Comparison of ENCODE assay signal across 16 mouse cellular contexts in genomic region chr16:22398784-22399453, GRCm38 (mm10). TPM values are rescaled to one million over a fixed set of nuclear protein-coding genes. Genes with fewer than 3 reads are reported as not detected.
DNase-seq lines count a peak whose midpoint lies in the region; ATAC-seq and TF ChIP-seq lines count a peak whose summit lies in the region.
"Had no signal": no experiment of that assay in that cellular context is flagged by ENCODE, and none has a peak within 500 bp of the region (broad histone marks: within the 10 kb centered on the region; RNA-seq: fewer than 3 reads in every experiment).

No protein-coding gene starts in this region.

- WGBS in spleen, adult 2 months, result 38% methylated on average over 10 of the region's 10 CpGs
- WGBS in hindbrain, postnatal 0 days, result 90% methylated on average over 10 of the region's 10 CpGs

- peak overlapping the region; percentile 17; the same call in 1 of the 2 replicates for H3K9ac ChIP-seq in MEL (ENCODE audit: control insufficient read depth, low read depth, low read length, poor library complexity, severe bottlenecking)
- H3K9ac ChIP-seq in hindbrain, postnatal 0 days (replicated peaks; ENCODE audit: low read length), result no peak overlapping the region
- H3K9ac ChIP-seq: embryonic facial prominence, embryonic 13.5 days; hindbrain, embryonic 12.5 days; limb, embryonic 15.5 days; lung, embryonic 15.5 days had no signal

- TF ChIP-seq EP300 in MEL (IDR thresholded peaks at IDR 0.05; ENCODE audit: low read depth in 1 of 2, low read length in 2 of 2), result no peak

- 0 out of 2 replicates have a peak overlapping the region, but pooled peaks have one; percentile 0 for H3K27ac ChIP-seq in spleen, adult 2 months (ENCODE audit: insufficient read depth, low read length)
- peak overlapping the region; percentile 11; the same call in 1 of the 2 replicates for H3K27ac ChIP-seq in MEL (ENCODE audit: control insufficient read depth, low read depth, low read length)
- no peak overlapping the region for H3K27ac ChIP-seq in hindbrain, postnatal 0 days
- H3K27ac ChIP-seq: embryonic facial prominence, embryonic 13.5 days; heart, adult 2 months; hindbrain, embryonic 12.5 days; limb, embryonic 15.5 days; lung, embryonic 15.5 days had no signal

- no peaks in the 10 kb centered on the region for H3K36me3 ChIP-seq in spleen, adult 2 months (ENCODE audit: control insufficient read depth, insufficient read depth, low read length)
- peaks cover 0 to 4% of the 10 kb centered on the region in 2 experiments; a peak in 2 of 4 replicates for H3K36me3 ChIP-seq in MEL (ENCODE audit: control insufficient read depth in 1 of 2, insufficient read depth in 2 of 2, low read length in 2 of 2)
- no peaks in the 10 kb centered on the region for H3K36me3 ChIP-seq in splenic B cell, adult 2 months (ENCODE audit: control insufficient read depth, insufficient read depth, low read length, poor library complexity, severe bottlenecking)
- H3K36me3 ChIP-seq in hindbrain, postnatal 0 days (ENCODE audit: insufficient read depth, low read length), result peaks cover 5% of the 10 kb centered on the region; the same call in 1 of the 2 replicates
- H3K36me3 ChIP-seq: hindbrain, embryonic 12.5 days had no signal

- peak; percentile 87 to 90 for ATAC-seq in hematopoietic stem cell, adult 5-6 weeks (replicated peaks in 1 of 2; ENCODE audit: insufficient read depth in 1 of 2, low FRiP score in 2 of 2, low TSS enrichment in 1 of 2, low read depth in 1 of 2, poor library complexity in 2 of 2, severe bottlenecking in 2 of 2)
- no peak for ATAC-seq in hindbrain, postnatal 0 days
- ATAC-seq: midbrain, embryonic 16.5 days had no signal

- H3K4me1 ChIP-seq in spleen, adult 2 months (ENCODE audit: control insufficient read depth, insufficient read depth, insufficient read length), result no peaks in the 10 kb centered on the region; the same call in 1 of the 2 replicates
- no peaks in the 10 kb centered on the region; a peak in 2 of 4 replicates for H3K4me1 ChIP-seq in MEL (ENCODE audit: control insufficient read depth in 1 of 2, insufficient read depth in 2 of 2, low read length in 2 of 2)
- H3K4me1 ChIP-seq in hindbrain, postnatal 0 days (ENCODE audit: insufficient read depth, low read length), result no peaks in the 10 kb centered on the region
- H3K4me1 ChIP-seq: embryonic facial prominence, embryonic 13.5 days; hindbrain, embryonic 12.5 days; limb, embryonic 15.5 days; lung, embryonic 15.5 days had no signal

- no peaks in the 10 kb centered on the region for H3K79me2 ChIP-seq in MEL (ENCODE audit: control insufficient read depth, insufficient read depth, low read length, poor library complexity)

- no peaks in the 10 kb centered on the region for H3K9me3 ChIP-seq in MEL (replicated peaks; ENCODE audit: insufficient read depth, low read length)
- H3K9me3 ChIP-seq in hindbrain, postnatal 0 days (ENCODE audit: low read length), result no peaks in the 10 kb centered on the region
- H3K9me3 ChIP-seq: embryonic facial prominence, embryonic 13.5 days; hindbrain, embryonic 12.5 days; limb, embryonic 15.5 days; lung, embryonic 15.5 days; megakaryocyte, embryonic 14.5 days had no signal

- TF ChIP-seq POLR2A in spleen, adult 2 months (IDR thresholded peaks at IDR 0.05; ENCODE audit: low read depth, low read length), result no peak
- no peak for TF ChIP-seq POLR2A in MEL (IDR thresholded peaks at IDR 0.05; ENCODE audit: control insufficient read depth in 1 of 2, insufficient read depth in 1 of 2, low read depth in 1 of 2, low read length in 2 of 2, poor library complexity in 1 of 2)

- DNase-seq in spleen, adult 2 months (ENCODE audit: low read depth in 1 of 2, low spot score in 2 of 2), result peak; percentile 5 to 54
- DNase-seq in spleen, postnatal 4 days (ENCODE audit: low spot score in 2 of 2), result no peak
- peak; percentile 56 for DNase-seq in MEL (ENCODE audit: low read depth, low spot score)
- peak; percentile 71 for DNase-seq in splenic B cell, adult 2 months (ENCODE audit: low read depth, low spot score)
- DNase-seq in adrenal gland, postnatal 4 days (ENCODE audit: low spot score in 2 of 2), result no peak
- DNase-seq in frontal cortex, postnatal 25 days (ENCODE audit: low spot score in 2 of 2), result no peak
- no peak for DNase-seq in hindbrain, postnatal 0 days (ENCODE audit: low spot score)
- DNase-seq: cerebellum, adult 8-10 months; heart, adult 2 months had no signal

- H3K27me3 ChIP-seq in spleen, adult 2 months (ENCODE audit: control insufficient read depth, insufficient read depth, low read length), result no peaks in the 10 kb centered on the region
- H3K27me3 ChIP-seq in MEL (ENCODE audit: control insufficient read depth in 1 of 2, insufficient read depth in 2 of 2, low read length in 2 of 2), result no peaks in the 10 kb centered on the region
- H3K27me3 ChIP-seq in splenic B cell, adult 2 months (ENCODE audit: control insufficient read depth, insufficient read depth, low read length, poor library complexity, severe bottlenecking), result no peaks in the 10 kb centered on the region
- no peaks in the 10 kb centered on the region for H3K27me3 ChIP-seq in hindbrain, postnatal 0 days (ENCODE audit: insufficient read depth, low read length)
- H3K27me3 ChIP-seq: embryonic facial prominence, embryonic 13.5 days; hindbrain, embryonic 12.5 days; limb, embryonic 15.5 days; lung, embryonic 15.5 days; megakaryocyte, embryonic 14.5 days had no signal

- TF ChIP-seq RAD21 in MEL (IDR thresholded peaks at IDR 0.05; ENCODE audit: low read depth, low read length), result no peak

- H3K4me2 ChIP-seq in hindbrain, postnatal 0 days (ENCODE audit: low read depth, low read length), result no peak overlapping the region
- H3K4me2 ChIP-seq: embryonic facial prominence, embryonic 13.5 days; hindbrain, embryonic 12.5 days; limb, embryonic 15.5 days; lung, embryonic 15.5 days had no signal

- H3K4me3 ChIP-seq in spleen, adult 2 months (ENCODE audit: extremely low read depth, insufficient read depth, insufficient read length), result no peak overlapping the region
- no peak overlapping the region for H3K4me3 ChIP-seq in MEL (ENCODE audit: control insufficient read depth in 1 of 2, insufficient read depth in 1 of 2, low read depth in 2 of 2, low read length in 2 of 2)
- H3K4me3 ChIP-seq in hindbrain, postnatal 0 days (ENCODE audit: low read length), result no peak overlapping the region
- H3K4me3 ChIP-seq: embryonic facial prominence, embryonic 13.5 days; heart, adult 2 months; hindbrain, embryonic 12.5 days; limb, embryonic 15.5 days; lung, embryonic 15.5 days; megakaryocyte, embryonic 14.5 days had no signal

- no peak for TF ChIP-seq CTCF in spleen, adult 2 months (IDR thresholded peaks at IDR 0.05; ENCODE audit: extremely low read depth, insufficient read depth, insufficient read length, insufficient replicate concordance)
- no peak for TF ChIP-seq CTCF in MEL (IDR thresholded peaks at IDR 0.05 in 2 of 3, conservative IDR thresholded peaks at IDR 0.05 in 1 of 3; ENCODE audit: control insufficient read depth in 1 of 3, insufficient read depth in 1 of 3, low read depth in 2 of 3, low read length in 3 of 3, poor library complexity in 1 of 3, severe bottlenecking in 1 of 3)
- TF ChIP-seq CTCF in hindbrain, postnatal 0 days (IDR thresholded peaks at IDR 0.05; ENCODE audit: low read depth), result no peak

TF ChIP-seq in MEL, 35 proteins besides CTCF, POLR2A, EP300 and RAD21:
- TF ChIP-seq MAX (IDR thresholded peaks at IDR 0.05; ENCODE audit: low read length), result no peak
- TF ChIP-seq CHD2 (IDR thresholded peaks at IDR 0.05; ENCODE audit: low read length), result no peak
- TF ChIP-seq MAFK (IDR thresholded peaks at IDR 0.05; ENCODE audit: borderline replicate concordance, low read depth, low read length), result no peak
- no peak for TF ChIP-seq E2F4 (IDR thresholded peaks at IDR 0.05; ENCODE audit: borderline replicate concordance, low read depth, low read length)

RNA-seq across cellular contexts. Expression of gene Etv5, which starts 40.6 kb away (rescaled TPM):
- 6.5 and 8.1 TPM in 2 replicates for polyA plus RNA-seq in spleen, adult 2 months (2012; rRNA removed)
- total RNA-seq in MEL (2012; rRNA removed), result 8.2 and 11.1 TPM in 2 replicates
- polyA plus RNA-seq in MEL (2012; ENCODE audit: insufficient read depth in 1 of 2, insufficient read length in 2 of 2, low read depth in 1 of 2, low replicate concordance in 2 of 2, missing spikeins in 1 of 2), result 10 to 100 TPM in 1 of 2 experiments, not detected in 1; 18.3 TPM
- 9.4 and 9.9 TPM in 2 replicates for total RNA-seq in hematopoietic stem cell, adult 5-6 weeks (2017)
- total RNA-seq in adrenal gland, postnatal 4 days (2021), result 10 to 100 TPM; 24.1 to 27.5 TPM
- 57.6 and 66.8 TPM in 2 replicates for total RNA-seq in hindbrain, postnatal 0 days (2014; rRNA removed)
- 34.1 and 34.6 TPM in 2 replicates for polyA plus RNA-seq in hindbrain, postnatal 0 days (2015; fragmentation: Nextera tagmentation; extraction: Ambion mirVana)

Comparison
In these comparisons a context has a peak if more than half of its experiments do, and no peak if none do; other contexts are left out.
1. DNase-seq: peak in spleen, adult 2 months (2 of 2), MEL (single experiment) and splenic B cell, adult 2 months (single experiment); none in spleen, postnatal 4 days (0 of 2), adrenal gland, postnatal 4 days (0 of 2), frontal cortex, postnatal 25 days (0 of 2) and hindbrain, postnatal 0 days (single experiment).